ENCODE assay signal across 8 mouse cellular contexts in the genomic region with DNA sequence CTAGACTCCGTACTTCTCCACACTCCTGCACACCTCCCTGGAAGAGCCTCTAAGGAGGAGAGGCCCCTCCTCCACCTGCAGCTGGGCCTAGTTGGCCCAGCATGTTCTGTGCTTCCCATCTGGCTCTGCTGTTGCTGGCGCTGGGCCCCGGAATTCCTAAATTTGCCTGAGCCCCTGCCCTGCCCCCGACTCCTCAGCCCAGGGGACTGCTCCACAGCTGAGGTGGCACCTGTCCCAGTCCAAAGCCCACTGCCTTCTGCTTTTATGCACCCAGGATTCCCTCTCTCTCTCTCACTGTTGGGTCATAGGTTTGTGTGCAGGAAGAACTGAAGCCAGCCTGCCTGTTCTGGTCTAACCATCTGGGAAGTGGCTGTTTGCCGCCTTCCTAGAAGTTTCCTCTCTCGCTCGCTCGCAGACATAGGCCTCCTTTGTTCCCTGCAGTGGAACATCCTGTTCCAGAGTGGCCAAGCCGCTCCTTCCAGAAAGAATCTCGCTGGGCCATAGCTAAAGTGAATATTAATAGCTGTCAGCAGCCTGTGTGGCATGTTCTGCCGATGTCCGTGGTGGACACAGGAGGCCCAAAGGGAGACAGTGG. TPM values are rescaled to one million over a fixed set of nuclear protein-coding genes. Genes with fewer than 3 reads are reported as not detected.
DNase-seq lines count a peak whose midpoint lies in the region; ATAC-seq and TF ChIP-seq lines count a peak whose summit lies in the region.
"Had no signal": no experiment of that assay in that cellular context is flagged by ENCODE, and none has a peak within 500 bp of the region (broad histone marks: within the 10 kb centered on the region; RNA-seq: fewer than 3 reads in every experiment).

No protein-coding gene starts in this region.

- no peak overlapping the region for H3K4me3 ChIP-seq in midbrain, postnatal 0 days (ENCODE audit: low read depth, low read length)
- H3K4me3 ChIP-seq in midbrain, embryonic 15.5 days, result no peak overlapping the region
- H3K4me3 ChIP-seq in hindbrain, postnatal 0 days (ENCODE audit: low read length), result no peak overlapping the region
- H3K4me3 ChIP-seq in limb, embryonic 12.5 days (replicated peaks), result no peak overlapping the region
- H3K4me3 ChIP-seq: liver, embryonic 13.5 days had no signal

- TF ChIP-seq CTCF in midbrain, postnatal 0 days (IDR thresholded peaks at IDR 0.05), result no peak
- no peak for TF ChIP-seq CTCF in hindbrain, postnatal 0 days (IDR thresholded peaks at IDR 0.05; ENCODE audit: low read depth)

- WGBS in midbrain, postnatal 0 days, result 65% methylated on average over 12 of the region's 12 CpGs
- WGBS in midbrain, embryonic 15.5 days, result 66% methylated on average over 12 of the region's 12 CpGs
- 31% methylated on average over 12 of the region's 12 CpGs for WGBS in hindbrain, postnatal 0 days
- WGBS in limb, embryonic 12.5 days, result 52% methylated on average over 12 of the region's 12 CpGs

- ATAC-seq in midbrain, postnatal 0 days (ENCODE audit: low FRiP score), result peak; percentile 66
- ATAC-seq in midbrain, embryonic 15.5 days (replicated peaks), result no peak
- ATAC-seq in hindbrain, postnatal 0 days, result peak; percentile 85
- no peak for ATAC-seq in limb, embryonic 12.5 days (ENCODE audit: insufficient number of reproducible peaks, insufficient read depth, low FRiP score, low TSS enrichment, low read depth)

- H3K9ac ChIP-seq in midbrain, postnatal 0 days (replicated peaks; ENCODE audit: low read length, poor library complexity, severe bottlenecking), result no peak overlapping the region
- no peak overlapping the region for H3K9ac ChIP-seq in midbrain, embryonic 15.5 days
- no peak overlapping the region for H3K9ac ChIP-seq in hindbrain, postnatal 0 days (replicated peaks; ENCODE audit: low read length)
- no peak overlapping the region for H3K9ac ChIP-seq in limb, embryonic 12.5 days (replicated peaks)
- H3K9ac ChIP-seq: liver, embryonic 13.5 days had no signal

- no peaks in the 10 kb centered on the region for H3K4me1 ChIP-seq in midbrain, postnatal 0 days (ENCODE audit: insufficient read depth, low read length)
- no peaks in the 10 kb centered on the region for H3K4me1 ChIP-seq in midbrain, embryonic 15.5 days
- H3K4me1 ChIP-seq in hindbrain, postnatal 0 days (ENCODE audit: insufficient read depth, low read length), result no peaks in the 10 kb centered on the region
- H3K4me1 ChIP-seq in limb, embryonic 12.5 days (replicated peaks), result peaks cover 14% of the 10 kb centered on the region; the same call in 1 of the 2 replicates

- H3K4me2 ChIP-seq in midbrain, postnatal 0 days (ENCODE audit: low read depth, low read length, poor library complexity, severe bottlenecking), result no peak overlapping the region
- no peak overlapping the region for H3K4me2 ChIP-seq in midbrain, embryonic 15.5 days
- H3K4me2 ChIP-seq in hindbrain, postnatal 0 days (ENCODE audit: low read depth, low read length), result no peak overlapping the region
- H3K4me2 ChIP-seq in limb, embryonic 12.5 days, result no peak overlapping the region
- H3K4me2 ChIP-seq: liver, embryonic 13.5 days had no signal

- peaks cover 11% of the 10 kb centered on the region for H3K36me3 ChIP-seq in midbrain, postnatal 0 days (ENCODE audit: insufficient read depth, low read length)
- H3K36me3 ChIP-seq in midbrain, embryonic 15.5 days (replicated peaks), result no peaks in the 10 kb centered on the region
- peaks cover 13% of the 10 kb centered on the region; the same call in 1 of the 2 replicates for H3K36me3 ChIP-seq in hindbrain, postnatal 0 days (ENCODE audit: insufficient read depth, low read length)
- H3K36me3 ChIP-seq in limb, embryonic 12.5 days, result no peaks in the 10 kb centered on the region
- H3K36me3 ChIP-seq: liver, embryonic 13.5 days had no signal

- no peaks in the 10 kb centered on the region for H3K9me3 ChIP-seq in midbrain, postnatal 0 days (ENCODE audit: low read length)
- H3K9me3 ChIP-seq in midbrain, embryonic 15.5 days, result no peaks in the 10 kb centered on the region
- H3K9me3 ChIP-seq in hindbrain, postnatal 0 days (ENCODE audit: low read length), result no peaks in the 10 kb centered on the region
- no peaks in the 10 kb centered on the region for H3K9me3 ChIP-seq in limb, embryonic 12.5 days
- H3K9me3 ChIP-seq: liver, embryonic 13.5 days had no signal

- H3K27me3 ChIP-seq in midbrain, postnatal 0 days (ENCODE audit: insufficient read depth, low read length), result no peaks in the 10 kb centered on the region
- no peaks in the 10 kb centered on the region for H3K27me3 ChIP-seq in midbrain, embryonic 15.5 days (replicated peaks)
- no peaks in the 10 kb centered on the region for H3K27me3 ChIP-seq in hindbrain, postnatal 0 days (ENCODE audit: insufficient read depth, low read length)
- H3K27me3 ChIP-seq in limb, embryonic 12.5 days, result no peaks in the 10 kb centered on the region
- H3K27me3 ChIP-seq: liver, embryonic 13.5 days had no signal

- DNase-seq in midbrain, postnatal 0 days (ENCODE audit: low spot score), result peak; percentile 77
- peak; percentile 52 to 53 for DNase-seq in gastrocnemius, adult 8-10 months (ENCODE audit: low spot score in 2 of 2)
- DNase-seq in hindbrain, postnatal 0 days (ENCODE audit: low spot score), result peak; percentile 75
- DNase-seq in right cerebral cortex, postnatal 4 days, result peak; percentile 32
- DNase-seq in T-cell, adult 2 months (ENCODE audit: low spot score), result no peak
- DNase-seq: liver, embryonic 13.5 days had no signal

- peak overlapping the region; percentile 65 for H3K27ac ChIP-seq in midbrain, postnatal 0 days (ENCODE audit: low read depth, low read length)
- H3K27ac ChIP-seq in midbrain, embryonic 15.5 days, result no peak overlapping the region
- H3K27ac ChIP-seq in hindbrain, postnatal 0 days, result peak overlapping the region; percentile 74
- H3K27ac ChIP-seq in limb, embryonic 12.5 days, result peak overlapping the region; percentile 57
- H3K27ac ChIP-seq: liver, embryonic 13.5 days had no signal

RNA-seq across cellular contexts. Expression of gene Klf15, which starts 8.7 kb away (rescaled TPM):
- total RNA-seq in midbrain, postnatal 0 days (2014; rRNA removed), result 34.2 and 35.1 TPM in 2 replicates
- 20.6 and 22.3 TPM in 2 replicates for polyA plus RNA-seq in midbrain, postnatal 0 days (2015; fragmentation: Nextera tagmentation; extraction: Ambion mirVana)
- polyA plus RNA-seq in midbrain, embryonic 15.5 days (2015; fragmentation: Nextera tagmentation; extraction: Ambion mirVana), result 13.6 and 15.5 TPM in 2 replicates
- total RNA-seq in gastrocnemius, adult 8-10 months (2022), result 10 to 100 TPM; 26.7 to 83.2 (median 44.3) TPM
- 43.2 and 56.4 TPM in 2 replicates for total RNA-seq in hindbrain, postnatal 0 days (2014; rRNA removed)
- 26.6 and 29.6 TPM in 2 replicates for polyA plus RNA-seq in hindbrain, postnatal 0 days (2015; fragmentation: Nextera tagmentation; extraction: Ambion mirVana)
- polyA plus RNA-seq in limb, embryonic 12.5 days (2016; fragmentation: Nextera tagmentation; extraction: Ambion mirVana), result 4.3 and 4.6 TPM in 2 replicates

RNA-seq across cellular contexts. Expression of gene Aldh1l1, which starts 15.2 kb away (rescaled TPM):
- total RNA-seq in midbrain, postnatal 0 days (2014; rRNA removed), result 111 and 125 TPM in 2 replicates
- 83.8 and 101 TPM in 2 replicates for polyA plus RNA-seq in midbrain, postnatal 0 days (2015; fragmentation: Nextera tagmentation; extraction: Ambion mirVana)
- polyA plus RNA-seq in midbrain, embryonic 15.5 days (2015; fragmentation: Nextera tagmentation; extraction: Ambion mirVana), result 49.9 and 58.7 TPM in 2 replicates
- total RNA-seq in gastrocnemius, adult 8-10 months (2022), result 1 to 10 TPM; 2.4 to 5.5 (median 4.0) TPM
- total RNA-seq in hindbrain, postnatal 0 days (2014; rRNA removed), result 168 and 214 TPM in 2 replicates
- 131 and 145 TPM in 2 replicates for polyA plus RNA-seq in hindbrain, postnatal 0 days (2015; fragmentation: Nextera tagmentation; extraction: Ambion mirVana)
- polyA plus RNA-seq in limb, embryonic 12.5 days (2016; fragmentation: Nextera tagmentation; extraction: Ambion mirVana), result 1.6 TPM in 2 replicates

RNA-seq across cellular contexts. Expression of gene Cfap100, which starts 42.4 kb away (rescaled TPM):
- total RNA-seq in midbrain, postnatal 0 days (2014; rRNA removed), result 3.5 and 22.7 TPM in 2 replicates
- polyA plus RNA-seq in midbrain, postnatal 0 days (2015; fragmentation: Nextera tagmentation; extraction: Ambion mirVana), result 7.9 TPM in 2 replicates
- 7.8 and 8.1 TPM in 2 replicates for polyA plus RNA-seq in midbrain, embryonic 15.5 days (2015; fragmentation: Nextera tagmentation; extraction: Ambion mirVana)
- under 1 TPM in 1 of 4 experiments, not detected in 3; 0.56 TPM for total RNA-seq in gastrocnemius, adult 8-10 months (2022)
- total RNA-seq in hindbrain, postnatal 0 days (2014; rRNA removed), result 4.2 and 29.4 TPM in 2 replicates
- 8.2 and 9.9 TPM in 2 replicates for polyA plus RNA-seq in hindbrain, postnatal 0 days (2015; fragmentation: Nextera tagmentation; extraction: Ambion mirVana)
- 0.18 and 0.50 TPM in 2 replicates for polyA plus RNA-seq in limb, embryonic 12.5 days (2016; fragmentation: Nextera tagmentation; extraction: Ambion mirVana)
- polyA plus RNA-seq: liver, embryonic 13.5 days had no signal

Comparison
In these comparisons a context has a peak if more than half of its experiments do, and no peak if none do; other contexts are left out.
1. ATAC-seq: peak in midbrain, postnatal 0 days (single experiment) and hindbrain, postnatal 0 days (single experiment); none in midbrain, embryonic 15.5 days (single experiment) and limb, embryonic 12.5 days (single experiment).
2. RNA of gene Aldh1l1, which starts 15.2 kb away (polyA plus RNA-seq): 131 to 145 TPM in hindbrain, postnatal 0 days, 83.8 to 101 TPM in midbrain, postnatal 0 days and 49.9 to 58.7 TPM in midbrain, embryonic 15.5 days; 1.6 TPM in limb, embryonic 12.5 days; every median in the first group is over 10 times any median in the second.